Mouse (Mus musculus): ENCODE measurements around the gene Gna13. TPM values are rescaled to one million over a fixed set of nuclear protein-coding genes. Genes with fewer than 3 reads are reported as not detected.
A peak's percentile ranks its signal among the peaks of the same experiment; 100 is the strongest.

The Gna13 gene
- polyA plus RNA-seq (2016; fragmentation: Nextera tagmentation; extraction: Ambion mirVana): 16.8 and 18.3 TPM in 2 replicates

DNA sequence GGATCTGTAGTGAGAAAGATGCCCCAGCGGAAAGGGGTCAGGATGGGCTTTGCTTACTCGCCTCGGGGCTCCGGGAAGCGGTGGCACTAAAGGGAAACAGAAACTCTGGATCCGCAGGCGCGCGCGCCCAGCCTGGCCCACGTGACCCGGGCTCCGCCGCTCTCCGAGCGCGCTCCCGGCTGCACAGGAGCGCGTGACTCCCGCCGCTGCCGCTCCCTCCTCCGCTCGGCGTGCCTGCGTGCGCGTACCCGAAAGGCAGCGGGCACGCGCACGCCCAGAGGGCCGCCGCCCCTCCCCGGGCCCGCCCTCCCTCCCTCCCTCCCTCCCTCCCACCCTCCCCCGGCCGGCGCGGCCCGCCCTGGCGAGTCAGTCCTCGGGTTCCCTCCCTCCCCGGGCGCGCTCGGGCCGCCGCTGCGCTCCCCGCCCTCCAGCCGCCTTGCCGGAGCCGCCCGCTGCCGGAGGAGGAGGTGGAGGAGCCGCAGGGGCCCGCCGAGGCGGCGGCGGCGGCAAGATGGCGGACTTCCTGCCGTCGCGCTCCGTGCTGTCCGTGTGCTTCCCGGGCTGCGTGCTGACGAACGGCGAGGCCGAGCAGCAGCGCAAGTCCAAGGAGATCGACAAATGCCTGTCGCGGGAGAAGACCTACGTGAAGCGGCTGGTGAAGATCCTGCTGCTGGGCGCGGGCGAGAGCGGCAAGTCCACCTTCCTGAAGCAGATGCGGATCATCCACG is at the start of gene Gna13:
Gene Gna13 (plus strand): TSS at position 369 of the 728 bp plus-strand sequence.
- DNase-seq (ENCODE audit: extremely low spot score, low spot score): peak; percentile 89
- peak within 1 kb of the TSS; percentile 96 for H3K4me3 ChIP-seq
- H3K27ac ChIP-seq: peak within 1 kb of the TSS; percentile 97
- peaks cover 24% of the 10 kb centered on the region for H3K36me3 ChIP-seq (replicated peaks)
- H3K9me3 ChIP-seq: no peaks in the 10 kb centered on the region
- peaks cover 23% of the 10 kb centered on the region for H3K27me3 ChIP-seq (ENCODE audit: poor library complexity, severe bottlenecking)
- peaks cover 58% of the 10 kb centered on the region for H3K4me1 ChIP-seq
- WGBS: under 1% methylated on average over 64 of the region's 89 CpGs

DNA sequence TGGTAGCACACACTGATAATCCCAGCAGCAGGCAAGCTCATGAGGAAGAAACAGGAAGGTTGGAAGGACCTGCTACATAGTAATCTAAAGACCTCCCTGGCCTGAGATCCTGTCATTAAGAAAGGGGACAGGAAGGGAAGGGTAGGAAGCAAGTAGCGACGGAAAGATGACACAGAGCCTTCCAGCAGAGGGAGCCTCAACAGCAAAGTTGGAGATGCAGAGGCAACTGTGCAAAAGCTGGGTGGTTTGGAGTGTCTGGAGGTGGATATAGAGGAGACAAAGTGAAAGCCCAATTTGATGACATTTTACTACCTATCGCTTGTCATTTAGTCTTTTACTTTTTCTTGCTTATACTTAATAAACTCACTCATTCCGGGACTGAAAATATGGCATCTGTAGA is 45.7 kb upstream of the Gna13 start:
- DNase-seq (ENCODE audit: extremely low spot score, low spot score): no peak
- Histone ChIP-seq H3K4me1 (peaks cover 13% of the 10 kb centered on the region), H3K27me3 (ENCODE audit: poor library complexity, severe bottlenecking) (peaks cover 28% of the 10 kb centered on the region), H3K36me3 (replicated peaks) (no peaks in the 10 kb centered on the region), H3K9me3 (0 out of 2 replicates have a peak, but pooled peaks cover 3% of the 10 kb centered on the region), H3K27ac (no peak overlapping the region), H3K4me3 (no peak overlapping the region)
- WGBS: 47% methylated on average over 4 of the region's 4 CpGs

DNA sequence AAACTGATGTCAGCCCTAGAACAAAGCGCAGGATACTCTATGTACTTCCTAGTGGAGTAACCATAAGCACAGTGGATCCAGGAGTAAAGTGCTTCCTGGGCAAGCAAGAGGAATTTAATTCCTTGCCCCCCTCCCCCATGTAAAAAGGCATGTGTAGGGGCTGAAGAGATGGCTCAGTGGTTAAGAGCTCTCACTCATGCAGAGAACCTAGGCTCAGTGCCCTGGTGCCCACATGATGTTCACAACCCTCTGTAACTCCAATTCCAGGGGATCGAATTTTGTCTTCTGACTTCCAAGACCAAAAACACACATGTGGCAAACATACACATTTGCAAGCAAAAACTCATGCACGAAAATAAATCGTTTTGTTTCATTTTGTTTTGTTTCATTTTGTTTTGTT is 43.2 kb upstream of the Gna13 start:
- DNase-seq (ENCODE audit: extremely low spot score, low spot score): no peak
- peaks cover 10% of the 10 kb centered on the region for H3K27me3 ChIP-seq (ENCODE audit: poor library complexity, severe bottlenecking)
- peaks cover 4% of the 10 kb centered on the region; the same call in 1 of the 2 replicates for H3K4me1 ChIP-seq
- 0 out of 2 replicates have a peak, but pooled peaks cover 3% of the 10 kb centered on the region for H3K9me3 ChIP-seq
- 91% methylated on average over 4 of the region's 4 CpGs for WGBS
- H3K27ac ChIP-seq: no peak overlapping the region
- no peak overlapping the region for H3K4me3 ChIP-seq
- H3K36me3 ChIP-seq (replicated peaks): no peaks in the 10 kb centered on the region

DNA sequence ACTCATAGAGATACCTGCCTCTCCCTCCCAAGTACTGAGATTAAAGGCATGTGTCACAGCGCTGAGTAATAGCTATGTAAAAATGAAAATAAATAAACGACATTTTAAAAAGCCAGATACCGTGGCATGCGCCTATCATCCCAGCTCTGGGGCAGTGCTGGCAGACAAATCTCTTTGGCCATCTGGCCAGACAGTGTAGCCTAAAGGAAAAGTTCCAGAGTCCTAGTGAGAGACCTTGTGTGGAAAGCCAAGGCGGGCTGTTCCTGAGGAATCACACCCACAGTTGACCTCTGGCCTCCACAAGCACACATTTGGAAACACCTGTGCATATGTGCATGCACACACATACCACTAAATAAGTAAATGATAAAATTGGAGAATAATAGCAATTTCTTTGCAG is 42.7 kb upstream of the Gna13 start:
- Histone ChIP-seq H3K27me3 (ENCODE audit: poor library complexity, severe bottlenecking) (peaks cover 5% of the 10 kb centered on the region), H3K36me3 (replicated peaks) (no peaks in the 10 kb centered on the region), H3K27ac (no peak overlapping the region), H3K9me3 (0 out of 2 replicates have a peak, but pooled peaks cover 3% of the 10 kb centered on the region), H3K4me1 (peaks cover 4% of the 10 kb centered on the region; the same call in 1 of the 2 replicates), H3K4me3 (no peak overlapping the region)
- 92% methylated on average over 5 of the region's 5 CpGs for WGBS
- DNase-seq (ENCODE audit: extremely low spot score, low spot score): no peak

DNA sequence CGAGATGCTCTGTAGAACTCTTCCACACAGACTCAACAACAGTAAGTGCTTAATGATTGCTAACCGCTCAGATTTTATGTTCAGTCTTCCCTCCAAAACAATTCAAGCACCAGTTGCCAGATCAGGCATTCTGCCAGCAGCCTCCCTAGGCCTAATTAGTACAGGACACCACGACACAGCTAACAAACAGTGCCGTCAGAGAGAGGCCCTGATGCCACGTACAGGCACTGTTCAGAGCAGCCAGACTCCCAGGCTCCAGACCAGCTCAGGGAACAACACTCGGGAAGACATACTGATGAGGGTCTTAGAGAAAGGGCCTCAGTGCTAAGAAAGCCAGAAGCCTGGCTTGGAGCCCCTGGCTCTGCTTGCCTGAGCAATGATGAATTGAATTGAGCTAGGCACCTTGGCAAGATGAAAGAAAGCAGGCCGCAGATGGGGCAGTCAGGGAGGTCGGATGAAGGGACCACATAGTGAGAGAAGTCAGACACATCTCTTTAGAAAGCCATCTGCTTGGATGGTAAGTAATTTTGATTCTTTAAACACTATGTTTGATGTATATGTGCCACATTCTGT is 42.2 kb upstream of the Gna13 start:
- no peak overlapping the region for H3K4me3 ChIP-seq
- H3K4me1 ChIP-seq: peaks cover 4% of the 10 kb centered on the region; the same call in 1 of the 2 replicates
- 0 out of 2 replicates have a peak overlapping the region, but pooled peaks have one; percentile 66 for H3K27ac ChIP-seq
- H3K27me3 ChIP-seq (ENCODE audit: poor library complexity, severe bottlenecking): peaks cover under 1% of the 10 kb centered on the region; the same call in 1 of the 2 replicates
- no peak for DNase-seq (ENCODE audit: extremely low spot score, low spot score)
- 0 out of 2 replicates have a peak, but pooled peaks cover 3% of the 10 kb centered on the region for H3K9me3 ChIP-seq
- no peaks in the 10 kb centered on the region for H3K36me3 ChIP-seq (replicated peaks)
- 61% methylated on average over 8 of the region's 8 CpGs for WGBS

DNA sequence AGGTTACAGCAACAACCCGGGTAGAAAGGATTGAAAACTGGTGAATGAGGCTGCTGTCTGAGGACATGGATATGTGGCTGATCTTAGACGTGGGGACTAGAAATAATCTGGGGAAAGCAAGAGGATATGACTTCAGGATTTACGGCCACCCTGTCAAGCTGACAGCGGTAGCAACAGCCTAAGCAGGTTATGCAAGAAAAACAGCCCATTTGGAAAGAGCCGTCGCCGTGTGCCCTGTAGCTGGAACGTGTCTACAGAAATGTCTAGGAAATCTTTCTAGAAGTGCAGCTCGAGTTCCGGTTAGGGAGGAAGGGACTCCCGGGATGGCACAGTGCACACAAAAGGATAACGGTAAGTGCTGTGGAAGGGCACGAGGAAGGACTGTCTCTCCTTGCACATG is 36.4 kb upstream of the Gna13 start:
- 80% methylated on average over 13 of the region's 13 CpGs for WGBS
- Histone ChIP-seq H3K27me3 (ENCODE audit: poor library complexity, severe bottlenecking) (peaks cover 7% of the 10 kb centered on the region; the same call in 1 of the 2 replicates), H3K36me3 (replicated peaks) (no peaks in the 10 kb centered on the region), H3K9me3 (0 out of 2 replicates have a peak, but pooled peaks cover 3% of the 10 kb centered on the region), H3K4me1 (peaks cover 5% of the 10 kb centered on the region), H3K4me3 (no peak overlapping the region), H3K27ac (no peak overlapping the region)
- DNase-seq (ENCODE audit: extremely low spot score, low spot score): no peak

DNA sequence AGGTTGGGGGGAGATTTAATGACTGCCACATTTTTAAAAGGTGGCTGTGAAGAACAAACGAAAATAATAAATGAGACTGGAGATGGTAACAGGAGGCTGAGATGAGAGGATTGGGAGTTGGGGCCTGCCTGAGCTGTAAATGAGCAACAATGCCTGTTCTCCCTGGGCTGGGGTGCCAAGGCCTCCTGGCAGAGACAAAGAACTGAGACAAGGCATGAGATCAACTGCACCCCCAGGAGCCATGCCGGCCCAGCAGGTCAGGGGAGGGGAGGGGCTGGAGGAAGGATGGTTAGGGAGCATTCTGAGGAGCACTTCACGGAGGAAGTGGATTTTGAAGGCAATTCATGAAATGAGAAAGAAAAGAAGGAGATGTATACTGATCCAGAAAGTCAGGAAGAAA is 35.2 kb upstream of the Gna13 start:
- H3K4me3 ChIP-seq: no peak overlapping the region
- 31% methylated on average over 3 of the region's 3 CpGs for WGBS

DNA sequence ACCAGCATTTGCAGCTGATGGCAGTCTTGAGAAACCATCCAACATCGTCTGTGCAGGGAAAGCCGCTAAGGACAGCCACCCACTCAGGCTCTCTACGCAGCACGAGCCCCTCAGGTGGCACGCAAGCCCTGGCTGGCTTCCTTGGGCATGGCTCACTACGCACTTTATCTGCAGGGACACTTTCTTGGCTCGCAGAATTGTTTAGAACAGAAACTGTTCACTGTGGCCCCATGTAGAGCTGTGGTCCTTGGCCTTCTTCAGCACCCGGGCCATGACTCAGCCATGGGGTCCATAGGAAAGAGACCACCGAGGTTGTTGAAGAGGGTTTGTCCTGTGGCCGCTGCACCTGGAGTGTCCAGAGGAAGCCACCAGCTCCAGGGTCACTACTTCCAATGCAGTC is 34.7 kb upstream of the Gna13 start:
- H3K4me3 ChIP-seq: no peak overlapping the region
- H3K36me3 ChIP-seq (replicated peaks): no peaks in the 10 kb centered on the region
- no peak for DNase-seq (ENCODE audit: extremely low spot score, low spot score)
- 84% methylated on average over 10 of the region's 10 CpGs for WGBS
- peaks cover 7% of the 10 kb centered on the region; the same call in 1 of the 2 replicates for H3K27me3 ChIP-seq (ENCODE audit: poor library complexity, severe bottlenecking)
- H3K4me1 ChIP-seq: peaks cover 11% of the 10 kb centered on the region
- H3K27ac ChIP-seq: no peak overlapping the region
- H3K9me3 ChIP-seq: no peaks in the 10 kb centered on the region

More for the DNA sequence above, 35.2 kb upstream of the Gna13 start:
- H3K9me3 ChIP-seq: no peaks in the 10 kb centered on the region
- peaks cover 7% of the 10 kb centered on the region; the same call in 1 of the 2 replicates for H3K27me3 ChIP-seq (ENCODE audit: poor library complexity, severe bottlenecking)
- no peaks in the 10 kb centered on the region for H3K36me3 ChIP-seq (replicated peaks)
- peaks cover 11% of the 10 kb centered on the region for H3K4me1 ChIP-seq
- no peak for DNase-seq (ENCODE audit: extremely low spot score, low spot score)
- no peak overlapping the region for H3K27ac ChIP-seq

DNA sequence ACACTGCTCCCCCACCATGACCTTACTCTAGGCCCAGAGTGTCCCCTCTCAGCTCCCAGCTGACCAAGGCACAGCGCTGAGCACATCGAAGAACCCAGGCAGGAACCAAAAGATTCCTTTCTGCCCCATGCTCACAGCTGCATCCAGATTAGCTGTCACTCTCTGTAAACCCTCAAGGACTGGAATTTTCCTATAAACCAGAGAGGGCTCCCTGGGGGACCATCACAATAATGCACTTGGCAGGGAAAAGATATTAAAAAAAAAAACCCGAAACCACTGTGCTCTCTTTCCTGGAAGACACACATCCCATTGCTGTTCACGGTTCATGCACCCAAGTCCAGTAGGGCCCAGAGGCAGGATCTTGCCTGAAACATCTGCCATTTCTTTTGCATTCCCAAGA is 33.3 kb upstream of the Gna13 start:
- Histone ChIP-seq H3K27ac (no peak overlapping the region), H3K9me3 (no peaks in the 10 kb centered on the region), H3K4me3 (no peak overlapping the region), H3K4me1 (peaks cover 11% of the 10 kb centered on the region), H3K36me3 (replicated peaks) (no peaks in the 10 kb centered on the region), H3K27me3 (ENCODE audit: poor library complexity, severe bottlenecking) (peaks cover 7% of the 10 kb centered on the region; the same call in 1 of the 2 replicates)
- DNase-seq (ENCODE audit: extremely low spot score, low spot score): no peak
- 68% methylated on average over 4 of the region's 4 CpGs for WGBS

DNA sequence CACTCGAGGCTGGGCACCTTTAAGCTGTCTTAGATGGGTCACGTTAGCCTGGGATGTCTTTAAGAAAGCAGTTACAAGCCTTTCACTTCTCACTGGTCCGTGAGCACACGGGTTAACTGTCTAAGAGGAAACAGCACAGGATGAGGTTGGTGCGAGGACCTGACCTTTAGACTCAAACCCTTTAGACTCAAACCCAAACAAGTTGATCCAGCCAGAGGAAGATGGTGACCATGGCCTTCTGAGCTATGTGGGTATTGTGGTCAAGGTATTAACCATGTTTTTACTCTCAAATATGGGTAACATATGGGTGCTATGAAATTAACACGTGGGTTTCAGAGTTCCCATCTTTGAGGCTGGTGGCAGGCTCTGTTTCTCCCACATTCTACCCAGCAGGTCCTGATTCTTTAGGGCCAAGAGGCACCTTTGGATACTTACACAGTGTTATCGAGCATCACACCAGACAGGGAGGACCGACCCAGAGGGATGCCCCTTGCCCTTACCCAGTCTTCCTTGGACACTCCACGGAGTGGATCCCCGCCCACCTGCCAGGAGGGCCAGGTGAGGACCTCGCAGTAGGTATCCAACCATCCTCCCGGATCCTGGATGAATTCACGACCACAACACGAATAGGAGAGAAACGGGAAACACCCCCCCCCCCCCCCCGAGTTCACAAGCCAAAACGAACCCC is 31.8 kb upstream of the Gna13 start:
- no peak overlapping the region; the same call in 1 of the 2 replicates for H3K27ac ChIP-seq
- peaks cover 11% of the 10 kb centered on the region for H3K4me1 ChIP-seq
- peaks cover 7% of the 10 kb centered on the region; the same call in 1 of the 2 replicates for H3K27me3 ChIP-seq (ENCODE audit: poor library complexity, severe bottlenecking)
- H3K9me3 ChIP-seq: no peaks in the 10 kb centered on the region
- peak overlapping the region; percentile 41 for H3K4me3 ChIP-seq
- no peaks in the 10 kb centered on the region for H3K36me3 ChIP-seq (replicated peaks)
- no peak for DNase-seq (ENCODE audit: extremely low spot score, low spot score)
- 37% methylated on average over 17 of the region's 17 CpGs for WGBS

DNA sequence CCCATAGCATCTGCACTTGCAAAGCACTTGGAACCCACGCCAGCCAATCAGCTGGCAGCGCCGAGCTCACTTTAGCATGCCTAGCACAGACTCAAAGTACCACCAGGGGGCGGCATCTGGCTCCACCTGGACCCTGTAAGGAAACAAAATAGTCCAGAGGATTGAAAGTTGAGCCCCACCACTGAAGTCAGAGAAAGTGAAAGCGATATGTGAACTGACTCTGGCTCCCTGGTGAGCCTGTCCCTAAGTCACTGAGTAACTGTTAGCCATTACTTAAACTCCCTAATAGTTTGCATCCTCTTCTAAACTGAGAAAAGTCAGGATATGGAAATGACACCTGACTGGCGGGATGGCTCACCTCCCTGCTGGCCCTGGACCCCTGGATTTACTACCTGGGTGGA is 31.2 kb upstream of the Gna13 start:
- peak overlapping the region; percentile 41 for H3K4me3 ChIP-seq
- H3K27me3 ChIP-seq (ENCODE audit: poor library complexity, severe bottlenecking): peaks cover 7% of the 10 kb centered on the region; the same call in 1 of the 2 replicates
- no peak overlapping the region for H3K27ac ChIP-seq
- WGBS: 5% methylated on average over 6 of the region's 6 CpGs
- no peaks in the 10 kb centered on the region for H3K36me3 ChIP-seq (replicated peaks)
- peak; percentile 93 for DNase-seq (ENCODE audit: extremely low spot score, low spot score)
- no peaks in the 10 kb centered on the region for H3K9me3 ChIP-seq
- H3K4me1 ChIP-seq: peaks cover 11% of the 10 kb centered on the region

DNA sequence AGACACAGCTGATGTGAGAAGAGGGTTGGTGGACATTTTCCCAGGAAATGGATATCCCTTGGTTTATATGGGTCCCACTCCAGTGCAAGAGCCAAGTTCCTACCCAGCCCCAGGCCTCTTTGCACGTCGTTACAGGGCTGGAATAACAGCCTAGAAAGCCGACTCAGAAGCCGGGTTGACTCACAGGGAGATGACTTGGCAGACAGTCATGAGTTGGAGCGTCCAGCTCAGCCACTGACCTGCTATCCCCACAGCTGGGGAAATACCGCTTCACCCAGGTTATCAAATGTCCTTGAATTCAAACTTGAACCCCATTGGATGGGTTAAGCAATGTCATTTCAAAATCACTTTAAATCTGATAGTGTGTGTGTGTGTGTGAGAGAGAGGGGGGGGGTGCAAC is 29.9 kb upstream of the Gna13 start:
- DNase-seq (ENCODE audit: extremely low spot score, low spot score): no peak
- no peaks in the 10 kb centered on the region for H3K9me3 ChIP-seq
- H3K36me3 ChIP-seq (replicated peaks): no peaks in the 10 kb centered on the region
- peaks cover 11% of the 10 kb centered on the region for H3K4me1 ChIP-seq
- H3K4me3 ChIP-seq: no peak overlapping the region
- WGBS: 83% methylated on average over 6 of the region's 6 CpGs
- peaks cover 7% of the 10 kb centered on the region; the same call in 1 of the 2 replicates for H3K27me3 ChIP-seq (ENCODE audit: poor library complexity, severe bottlenecking)
- no peak overlapping the region for H3K27ac ChIP-seq
